Mouse (Mus musculus): ENCODE results near the gene Rab32.

DNA sequence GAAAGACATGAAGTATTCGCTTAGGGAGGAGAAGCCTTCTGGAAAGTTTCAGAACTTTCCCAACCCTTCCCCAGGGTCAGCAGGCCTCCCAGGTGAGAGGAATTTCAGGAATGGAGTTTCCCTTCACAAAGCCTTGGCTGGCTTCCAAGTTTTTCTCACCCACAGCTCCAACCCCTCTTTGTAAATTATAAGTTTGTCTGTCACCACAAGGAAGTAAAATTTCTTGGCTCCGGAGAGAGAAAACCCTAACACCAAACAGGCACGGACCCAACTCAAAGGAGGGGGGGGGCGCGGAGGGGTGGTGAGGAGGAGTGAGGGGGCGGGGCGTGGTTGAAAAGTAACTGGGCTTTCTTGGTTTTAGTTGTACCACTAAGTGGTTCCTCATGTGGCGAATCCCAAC is 980 bp downstream of the Rab32 start:
- TF ChIP-seq TCF12 (IDR thresholded peaks at IDR 0.05; ENCODE audit: insufficient read depth, poor library complexity, severe bottlenecking) (no peak), MYOD1 (IDR thresholded peaks at IDR 0.05; ENCODE audit: control insufficient read depth in 1 of 3, insufficient read length in 2 of 3, low read depth in 2 of 3) (no peak), POLR2A (IDR thresholded peaks at IDR 0.05; ENCODE audit: insufficient read length, low read depth) (no peak), MAX (IDR thresholded peaks at IDR 0.05; ENCODE audit: low read depth) (no peak), MYOG (IDR thresholded peaks at IDR 0.05; ENCODE audit: control insufficient read depth in 1 of 3, insufficient read depth in 1 of 3, insufficient read length in 2 of 3, low read depth in 2 of 3) (no peak), REST (IDR thresholded peaks at IDR 0.05; ENCODE audit: insufficient read depth, insufficient read length) (no peak)
